Mouse (Mus musculus) CH12.LX (cell line): ENCODE results near the gene Ugt1a5.
"Not testable (repeated sequence)": the region's sequence is repeated elsewhere in the genome, so short reads cannot be mapped to it uniquely, and the experiment has no call there.

ENCODE experiments used
- CHD2 ChIP-seq: IDR thresholded peaks from 2 replicates; pipeline ENCODE4 v1.6.1; 2011; ENCODE audit warnings: low read length, improper control_type of control experiment
- CTCF ChIP-seq, 2 experiments: IDR thresholded peaks in 1 of 2; conservative IDR thresholded peaks in 1 of 2; 2 replicates each; pipeline ENCODE4 v1.5.1; 2011 to 2012; ENCODE audit warnings: low read depth in 2 of 2, low read length in 2 of 2, improper control_type of control experiment in 1 of 2, inconsistent platforms in 1 of 2, mild to moderate bottlenecking in 1 of 2, moderate library complexity in 1 of 2
- E2F4 ChIP-seq: IDR thresholded peaks from 2 replicates; pipeline ENCODE4 v1.6.1; 2011; ENCODE audit warnings: low read depth, low read length, improper control_type of control experiment; ENCODE audit not compliant: insufficient replicate concordance
- EP300 ChIP-seq: IDR thresholded peaks from 2 replicates; pipeline ENCODE4 v1.6.1; 2011; ENCODE audit warnings: low read length, improper control_type of control experiment
- HCFC1 ChIP-seq: IDR thresholded peaks from 2 replicates; pipeline ENCODE4 v1.6.1; 2012; ENCODE audit warnings: low read depth, mild to moderate bottlenecking, inconsistent platforms, low read length, improper control_type of control experiment
- IRF4 ChIP-seq: IDR thresholded peaks from 2 replicates; pipeline ENCODE4 v1.6.1; 2014; ENCODE audit warnings: low read depth, mild to moderate bottlenecking, inconsistent platforms, low read length, improper control_type of control experiment
- MAX ChIP-seq: IDR thresholded peaks from 2 replicates; pipeline ENCODE4 v1.6.1; 2011; ENCODE audit warnings: low read length, improper control_type of control experiment
- MAZ ChIP-seq: IDR thresholded peaks from 2 replicates; pipeline ENCODE4 v1.6.1; 2012; ENCODE audit warnings: low read depth, mild to moderate bottlenecking, inconsistent platforms, low read length, improper control_type of control experiment, moderate library complexity
- MXI1 ChIP-seq: IDR thresholded peaks from 2 replicates; pipeline ENCODE4 v1.6.1; 2011; ENCODE audit warnings: mild to moderate bottlenecking, low read depth, low read length, improper control_type of control experiment
- POLR2A ChIP-seq: IDR thresholded peaks from 2 replicates; pipeline ENCODE4 v1.6.1; 2011; ENCODE audit warnings: low read depth, mild to moderate bottlenecking, improper control_type of control experiment, low read length
- POLR2AphosphoS2 ChIP-seq: IDR thresholded peaks from 2 replicates; pipeline ENCODE4 v1.6.1; 2011; ENCODE audit warnings: low read depth, low read length, improper control_type of control experiment
- RAD21 ChIP-seq: IDR thresholded peaks from 2 replicates; pipeline ENCODE4 v1.6.1; 2011; ENCODE audit warnings: low read depth, mild to moderate bottlenecking, low read length, improper control_type of control experiment, moderate library complexity
- UBTF ChIP-seq: IDR thresholded peaks from 2 replicates; pipeline ENCODE4 v1.6.1; 2012; ENCODE audit warnings: low read depth, mild to moderate bottlenecking, inconsistent platforms, low read length, improper control_type of control experiment, moderate library complexity
- USF2 ChIP-seq: conservative IDR thresholded peaks from 2 replicates; pipeline ENCODE4 v1.6.1; 2011; ENCODE audit warnings: low read depth, low read length, improper control_type of control experiment

DNA sequence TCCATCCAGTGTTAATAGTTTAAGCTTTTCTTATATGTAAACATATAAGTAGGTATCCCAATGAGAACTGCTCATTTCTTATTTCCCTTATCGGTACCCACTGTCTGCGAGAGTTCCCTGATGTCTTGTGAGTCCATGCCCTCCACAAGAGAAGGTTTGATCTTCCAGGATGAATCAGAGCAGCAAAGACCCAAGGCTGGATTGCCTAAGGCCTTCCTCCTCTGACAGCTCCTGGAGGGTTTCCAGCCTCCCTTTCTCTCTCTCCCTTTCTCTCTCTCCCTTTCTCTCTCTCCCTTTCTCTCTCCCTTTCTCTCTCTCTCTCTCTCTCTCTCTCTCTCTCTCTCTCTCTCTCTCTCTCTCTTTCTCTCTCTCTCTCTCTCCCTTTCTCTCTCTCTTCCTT, 36.7 kb upstream of the Ugt1a5 start:
- TF ChIP-seq POLR2A; CTCF (conservative IDR thresholded peaks at IDR 0.05 in 1 of 2, IDR thresholded peaks at IDR 0.05 in 1 of 2; ENCODE audit: low read depth in 2 of 2, low read length in 2 of 2); UBTF; HCFC1; USF2; POLR2AphosphoS2; CHD2; IRF4; EP300; E2F4; MXI1; MAX; RAD21; MAZ: not testable (repeated sequence)
